Mouse (Mus musculus): ENCODE results near the gene Kcnk4. TPM values are rescaled to one million over a fixed set of nuclear protein-coding genes. Genes with fewer than 3 reads are reported as not detected.
A peak's percentile ranks its signal among the peaks of the same experiment; 100 is the strongest.

Gene Kcnk4
- polyA plus RNA-seq, 1 experiment, result not detected

- Histone ChIP-seq H3K4me3 (ENCODE audit: low read depth, low read length) (no peak overlapping the region), H3K27me3 (ENCODE audit: control insufficient read depth, insufficient read depth, low read length) (no peaks in the 10 kb centered on the region), H3K27ac (ENCODE audit: insufficient read depth, low read depth, low read length) (peak overlapping the region; percentile 45), H3K36me3 (ENCODE audit: control insufficient read depth, insufficient read depth, low read length) (peaks cover 11% of the 10 kb centered on the region), H3K4me1 (ENCODE audit: control insufficient read depth, insufficient read depth, insufficient read length, low read length) (peaks cover 18% of the 10 kb centered on the region)
- TF ChIP-seq POLR2A (IDR thresholded peaks at IDR 0.05; ENCODE audit: low read depth, low read length) (no peak), CTCF (IDR thresholded peaks at IDR 0.05; ENCODE audit: extremely low read depth, insufficient read length, insufficient replicate concordance, low read depth, low read length) (no peak)
- WGBS, result 26% methylated on average over 3 of the region's 3 CpGs
Measured at GRCm38 (mm10) chr19:6978639-6978974, 44.3 kb upstream of the Kcnk4 start.

- TF ChIP-seq POLR2A (IDR thresholded peaks at IDR 0.05; ENCODE audit: low read depth, low read length), result no peak
- TF ChIP-seq CTCF (IDR thresholded peaks at IDR 0.05; ENCODE audit: extremely low read depth, insufficient read length, insufficient replicate concordance, low read depth, low read length), result no peak
- no peak overlapping the region for H3K4me3 ChIP-seq (ENCODE audit: low read depth, low read length)
- peaks cover 18% of the 10 kb centered on the region for H3K4me1 ChIP-seq (ENCODE audit: control insufficient read depth, insufficient read depth, insufficient read length, low read length)
- H3K27me3 ChIP-seq (ENCODE audit: control insufficient read depth, insufficient read depth, low read length), result no peaks in the 10 kb centered on the region
- WGBS, result 82% methylated on average over 13 of the region's 13 CpGs
- H3K27ac ChIP-seq (ENCODE audit: insufficient read depth, low read depth, low read length), result peak overlapping the region; percentile 45
- H3K36me3 ChIP-seq (ENCODE audit: control insufficient read depth, insufficient read depth, low read length), result peaks cover 11% of the 10 kb centered on the region
Measured at GRCm38 (mm10) chr19:6977759-6978638, 43.7 kb upstream of the Kcnk4 start.

GRCm38 (mm10) chr19:6975537-6976521 is 41.5 kb upstream of the Kcnk4 start, which contains the start of gene Plcb3:
TSS of gene Plcb3 (minus strand) at chr19:6976470.
- H3K4me3 ChIP-seq (ENCODE audit: low read depth, low read length), result peak within 1 kb of the TSS; percentile 69
- peaks cover 11% of the 10 kb centered on the region for H3K36me3 ChIP-seq (ENCODE audit: control insufficient read depth, insufficient read depth, low read length)
- TF ChIP-seq POLR2A (IDR thresholded peaks at IDR 0.05; ENCODE audit: low read depth, low read length) (0 out of 2 replicates have a peak, but pooled peaks have one; percentile 45), CTCF (IDR thresholded peaks at IDR 0.05; ENCODE audit: extremely low read depth, insufficient read length, insufficient replicate concordance, low read depth, low read length) (peak; percentile 7; the same call in 1 of the 2 replicates)
- peaks cover 23% of the 10 kb centered on the region for H3K4me1 ChIP-seq (ENCODE audit: control insufficient read depth, insufficient read depth, insufficient read length, low read length)
- peak within 1 kb of the TSS; percentile 70 for H3K27ac ChIP-seq (ENCODE audit: insufficient read depth, low read depth, low read length)
- H3K27me3 ChIP-seq (ENCODE audit: control insufficient read depth, insufficient read depth, low read length), result no peaks in the 10 kb centered on the region
- under 1% methylated on average over 16 of the region's 16 CpGs for WGBS

- TF ChIP-seq CTCF (IDR thresholded peaks at IDR 0.05; ENCODE audit: extremely low read depth, insufficient read length, insufficient replicate concordance, low read depth, low read length), result no peak
- TF ChIP-seq POLR2A (IDR thresholded peaks at IDR 0.05; ENCODE audit: low read depth, low read length), result peak; percentile 34
- peaks cover 11% of the 10 kb centered on the region for H3K36me3 ChIP-seq (ENCODE audit: control insufficient read depth, insufficient read depth, low read length)
- WGBS, result 2% methylated on average over 82 of the region's 84 CpGs
- peak within 1 kb of the TSS; percentile 70 for H3K27ac ChIP-seq (ENCODE audit: insufficient read depth, low read depth, low read length)
- peak within 1 kb of the TSS; percentile 69 for H3K4me3 ChIP-seq (ENCODE audit: low read depth, low read length)
- no peaks in the 10 kb centered on the region for H3K27me3 ChIP-seq (ENCODE audit: control insufficient read depth, insufficient read depth, low read length)
- H3K4me1 ChIP-seq (ENCODE audit: control insufficient read depth, insufficient read depth, insufficient read length, low read length), result peaks cover 32% of the 10 kb centered on the region
Measured at GRCm38 (mm10) chr19:6974211-6975205, 40.2 kb upstream of the Kcnk4 start, which contains the start of gene Ppp1r14b. TSS of gene Ppp1r14b (plus strand) at chr19:6974968.

GRCm38 (mm10) chr19:6973581-6974190 is 39.4 kb upstream of the Kcnk4 start:
- Histone ChIP-seq H3K36me3 (ENCODE audit: control insufficient read depth, insufficient read depth, low read length) (peaks cover 11% of the 10 kb centered on the region), H3K27me3 (ENCODE audit: control insufficient read depth, insufficient read depth, low read length) (no peaks in the 10 kb centered on the region), H3K4me3 (ENCODE audit: low read depth, low read length) (peak overlapping the region; percentile 69), H3K27ac (ENCODE audit: insufficient read depth, low read depth, low read length) (peak overlapping the region; percentile 29), H3K4me1 (ENCODE audit: control insufficient read depth, insufficient read depth, insufficient read length, low read length) (peaks cover 26% of the 10 kb centered on the region)
- 36% methylated on average over 12 of the region's 12 CpGs for WGBS
- TF ChIP-seq POLR2A (IDR thresholded peaks at IDR 0.05; ENCODE audit: low read depth, low read length) (no peak), CTCF (IDR thresholded peaks at IDR 0.05; ENCODE audit: extremely low read depth, insufficient read length, insufficient replicate concordance, low read depth, low read length) (no peak)
